Mouse (Mus musculus): Measurements from ENCODE around the gene Sspn.

The Sspn gene

DNA sequence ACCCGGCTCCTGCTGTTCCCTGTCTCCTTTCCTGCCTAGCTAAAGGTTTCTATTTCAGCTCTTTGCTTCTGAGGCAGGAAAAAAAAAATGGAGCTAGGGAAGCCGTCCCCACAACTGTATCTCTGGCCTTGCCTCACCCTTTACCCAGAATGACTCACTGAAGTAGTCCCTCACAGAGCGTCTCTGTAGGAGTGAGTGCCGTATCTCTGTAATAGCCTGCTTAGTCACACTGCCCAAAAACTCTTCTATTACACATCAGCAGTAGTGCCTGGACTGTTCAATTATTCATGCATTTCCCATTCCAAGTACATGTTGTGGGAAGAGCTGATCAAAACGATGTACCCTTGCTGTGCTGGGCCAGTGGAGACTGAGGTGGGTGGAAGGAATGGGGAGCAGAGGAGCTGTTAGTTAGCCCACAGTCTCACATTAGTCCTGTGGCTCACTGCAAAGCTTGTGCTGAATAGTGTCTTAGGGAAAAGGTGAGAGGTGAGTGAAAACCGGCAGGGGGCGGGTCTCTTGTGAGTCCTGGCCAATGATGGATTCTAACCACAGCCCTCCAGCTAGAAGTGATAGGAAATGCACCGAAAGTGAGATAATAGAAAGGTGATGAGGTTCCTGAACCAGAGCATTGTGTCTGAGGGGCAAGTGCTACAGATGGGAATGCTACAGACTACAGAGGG, 46.5 kb downstream of the Sspn start:
- no peak for DNase-seq

DNA sequence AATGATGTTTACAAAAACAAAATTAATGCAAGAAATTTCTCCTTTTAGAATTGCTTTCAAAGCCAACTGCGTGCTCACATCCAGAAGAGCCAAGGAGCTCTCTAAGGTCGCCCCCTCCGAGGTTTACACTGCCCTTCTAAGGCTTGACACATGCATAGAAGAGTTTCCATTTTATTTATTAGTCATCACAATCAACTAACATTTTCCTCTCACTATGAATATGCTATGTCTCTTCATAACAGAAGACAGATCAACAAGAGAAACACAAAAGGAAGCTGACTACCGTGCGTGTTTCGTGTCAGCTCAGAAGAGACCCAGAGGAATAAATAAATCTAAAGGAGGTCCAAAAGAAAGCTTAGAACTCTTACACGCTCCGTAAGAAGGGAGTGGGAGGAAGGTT, 49.6 kb downstream of the Sspn start:
- no peak for DNase-seq

DNA sequence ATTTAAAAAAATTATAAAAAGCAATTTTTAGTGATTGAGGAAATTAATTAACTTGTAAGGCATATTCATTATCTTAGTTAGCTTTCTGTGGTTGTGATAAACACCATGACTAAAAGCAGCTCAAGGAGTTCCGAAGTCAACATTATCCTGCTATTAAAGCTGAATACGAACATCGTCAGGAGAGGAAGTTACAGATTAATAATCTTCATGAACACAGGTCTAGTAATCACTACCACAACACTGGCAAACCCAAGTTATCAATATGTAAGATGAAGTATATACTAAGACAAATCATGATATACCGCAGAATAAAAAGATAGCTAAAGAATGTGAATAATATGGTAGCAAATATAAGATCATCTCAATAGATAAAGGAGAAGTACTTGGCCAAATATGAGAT, 50.9 kb downstream of the Sspn start:
- DNase-seq = no peak

DNA sequence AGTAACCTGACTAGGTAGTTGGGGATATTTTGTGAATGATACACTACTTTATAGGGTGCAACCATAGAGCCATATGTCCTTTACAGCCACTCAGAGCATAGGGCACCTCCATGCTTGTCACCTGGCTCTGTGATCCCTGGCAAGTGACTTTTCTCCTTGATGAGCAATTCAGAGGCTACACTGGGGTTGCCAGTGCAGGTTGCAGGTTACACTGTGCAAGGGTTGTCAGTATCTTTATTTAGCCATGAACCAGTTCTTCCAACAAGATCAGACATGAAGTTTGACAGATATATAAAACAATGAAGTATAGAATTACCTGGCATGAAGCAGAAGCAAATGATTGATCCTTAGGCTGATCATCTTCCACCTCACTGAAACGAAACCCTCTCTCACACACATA, 59.1 kb downstream of the Sspn start:
- DNase-seq = no peak

DNA sequence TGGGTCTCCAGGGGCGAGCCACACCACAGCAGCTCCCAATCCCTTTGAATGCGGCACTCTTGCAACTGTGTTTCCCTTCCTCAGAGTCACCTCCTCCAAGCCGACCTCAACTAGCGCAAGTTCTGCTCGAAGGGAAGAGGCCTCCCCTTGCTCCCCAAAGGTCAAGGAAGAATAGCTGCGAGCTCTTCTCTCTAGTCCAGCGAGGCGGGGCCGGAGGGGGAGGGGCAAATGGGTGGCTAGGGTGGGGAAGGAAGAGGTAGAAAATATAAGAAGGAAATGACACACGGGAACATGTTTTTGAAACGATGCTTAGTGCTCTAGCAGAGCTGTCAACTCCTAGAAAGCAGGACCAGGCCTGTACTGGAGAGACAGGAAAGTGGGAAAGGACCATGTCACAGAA, 61.1 kb downstream of the Sspn start:
- no peak for DNase-seq

- DNase-seq = no peak
These were observed 61.5 kb downstream of the Sspn start for GRCm38 (mm10) chr6:145992985-145993384.

GRCm38 (mm10) chr6:145998314-145999007, 67.0 kb downstream of the Sspn start:
- no peak for DNase-seq

GRCm38 (mm10) chr6:146000767-146001166, 69.3 kb downstream of the Sspn start:
- DNase-seq = no peak

DNA sequence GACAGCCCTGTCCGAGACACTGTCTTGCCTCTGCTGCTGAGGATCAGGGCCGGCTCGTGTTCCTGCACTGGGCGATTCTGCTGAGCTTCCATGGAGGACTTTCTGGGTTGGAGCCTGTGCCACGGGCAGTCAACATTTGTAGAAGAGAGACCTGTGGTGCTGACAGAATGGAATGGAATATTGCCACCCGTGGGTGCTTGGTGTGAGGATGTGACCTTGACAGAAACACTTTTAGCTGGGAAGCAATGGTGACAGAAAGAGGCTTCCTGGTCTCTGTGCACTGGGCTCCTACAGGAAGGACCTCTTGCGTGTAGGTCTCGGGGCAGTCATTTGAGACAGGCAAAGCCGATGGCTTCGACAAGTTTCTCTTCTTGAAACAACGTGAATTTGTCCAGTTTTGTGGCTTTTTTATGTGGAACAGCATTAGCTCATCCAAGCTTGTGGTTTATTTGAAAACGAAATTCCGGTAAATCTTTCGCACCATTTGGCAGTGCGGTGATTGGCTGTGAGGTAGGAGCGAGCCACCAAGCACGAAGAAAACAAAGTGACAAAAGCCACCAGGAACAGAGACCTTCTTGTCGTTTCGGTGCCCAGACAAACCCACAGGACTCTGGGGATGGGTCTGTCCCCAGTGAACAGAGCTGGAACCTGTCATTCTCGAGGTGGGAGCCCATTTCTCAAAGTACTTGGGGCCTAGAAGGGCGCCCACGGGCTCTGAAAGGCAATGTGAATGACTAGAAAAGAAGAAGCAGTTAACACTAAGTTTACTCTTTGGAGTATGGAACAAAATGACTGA, 70.2 kb downstream of the Sspn start:
- DNase-seq = no peak

- DNase-seq = no peak
These were observed 72.7 kb downstream of the Sspn start for GRCm38 (mm10) chr6:146004174-146004601.

GRCm38 (mm10) chr6:146005129-146005886, 73.9 kb downstream of the Sspn start:
- DNase-seq = no peak

DNA sequence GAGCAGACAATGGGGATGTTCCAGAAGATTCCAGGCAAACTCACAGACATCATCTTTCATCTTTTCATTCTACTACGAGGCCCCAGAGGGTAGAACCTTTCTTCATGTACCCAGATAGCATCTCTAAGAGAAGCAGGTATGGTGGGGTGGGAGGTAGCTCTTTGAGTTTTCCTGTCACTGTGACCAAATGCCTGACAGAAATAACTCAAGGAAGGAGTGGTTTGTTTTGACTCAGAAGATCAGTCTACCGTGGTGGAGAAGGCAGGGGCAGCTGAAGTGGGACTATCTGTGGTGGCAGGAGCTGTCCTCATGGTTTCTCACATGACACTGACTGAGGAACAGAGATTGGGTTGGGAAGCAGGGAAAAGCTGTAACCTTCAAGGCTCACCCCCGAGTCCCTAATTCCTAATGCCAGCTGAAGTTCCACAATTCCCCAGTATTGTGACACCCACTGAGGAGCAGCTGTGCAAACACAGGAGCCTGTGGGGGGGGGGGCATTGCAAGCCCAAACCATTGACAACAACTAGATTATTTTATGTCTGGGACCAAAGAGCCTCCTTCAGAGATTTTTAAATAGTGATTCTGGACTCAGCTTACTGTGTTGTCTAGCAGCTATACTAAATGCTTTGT, 74.6 kb downstream of the Sspn start:
- DNase-seq = no peak

- DNase-seq = no peak
These were observed 75.3 kb downstream of the Sspn start for GRCm38 (mm10) chr6:146006753-146007152.

- DNase-seq = peak; percentile 66
These were observed 77.1 kb downstream of the Sspn start for GRCm38 (mm10) chr6:146008450-146008981.

DNA sequence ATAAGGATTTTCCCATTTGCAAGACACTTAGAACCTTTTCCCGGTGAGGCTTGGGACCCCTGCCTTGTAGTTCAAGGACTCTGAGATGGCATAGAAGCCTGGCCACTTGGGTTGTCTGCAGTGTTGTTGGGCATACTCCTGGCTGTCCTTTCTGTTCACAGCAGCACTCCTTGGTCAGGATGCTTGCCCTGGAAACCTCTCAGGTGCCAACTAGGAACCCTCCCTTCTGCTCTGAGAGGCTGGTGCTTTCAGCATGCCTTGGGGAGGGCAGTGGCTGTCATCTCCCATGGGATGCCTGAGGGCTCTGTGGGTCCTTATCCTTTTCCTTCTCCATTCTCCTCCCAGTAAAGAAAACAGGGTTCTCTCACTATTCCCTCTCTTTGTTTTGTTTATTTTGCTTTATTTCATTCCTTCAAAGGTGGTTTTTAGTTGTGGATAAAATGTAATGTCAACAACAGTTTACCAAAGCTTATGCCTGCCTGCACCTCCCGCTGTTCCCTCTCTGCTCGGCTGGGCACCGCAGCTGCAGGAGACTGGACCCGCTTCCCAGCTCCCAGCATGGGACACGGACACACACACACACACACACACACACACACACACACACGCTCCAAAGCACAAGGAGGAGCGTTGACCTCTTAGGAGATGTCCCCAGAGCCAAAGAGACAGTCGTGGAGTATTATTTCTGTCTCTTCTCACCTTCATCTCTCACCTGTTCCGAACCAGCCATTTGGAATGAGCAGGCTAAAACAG, 77.9 kb downstream of the Sspn start:
- DNase-seq = no peak

- peak; percentile 27 for DNase-seq
These were observed 78.8 kb downstream of the Sspn start for GRCm38 (mm10) chr6:146010093-146010764.

DNA sequence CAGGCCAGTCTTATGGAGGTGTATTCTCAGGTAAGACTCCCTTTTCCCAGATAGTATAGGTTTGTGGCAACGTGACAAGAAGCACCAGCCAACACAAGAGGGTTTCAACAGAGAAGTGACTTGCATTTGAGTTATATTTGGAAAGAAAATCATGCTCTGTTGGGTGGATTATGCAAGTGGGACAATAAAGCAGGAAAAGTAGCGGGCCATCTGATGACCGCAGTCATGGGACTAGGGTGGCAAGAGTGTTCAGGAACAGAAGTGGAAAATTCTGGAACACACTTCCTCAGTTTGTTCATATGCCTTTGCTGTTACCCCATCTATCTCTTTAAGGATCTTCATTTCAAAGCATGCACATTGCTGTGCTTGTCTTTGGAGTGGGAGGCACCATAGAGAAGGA, 82.9 kb downstream of the Sspn start:
- DNase-seq = no peak

All from right cerebral cortex, postnatal 4 days (tissue).